Mouse (Mus musculus) A20 (cell line): ENCODE data around the gene Cenpi.

Source experiments
- DNase-seq: peaks from one replicate; pipeline ENCODE4 v3.0.0-alpha.2; 2011; ENCODE audit warnings: low read depth, low spot score

Gene Cenpi

GRCm38 (mm10) chrX:134362156-134362555 lies 54.3 kb downstream of the Cenpi start:
- no peak for DNase-seq

- DNase-seq = no peak
Observed at GRCm38 (mm10) chrX:134365421-134365820, 57.5 kb downstream of the Cenpi start.

DNA sequence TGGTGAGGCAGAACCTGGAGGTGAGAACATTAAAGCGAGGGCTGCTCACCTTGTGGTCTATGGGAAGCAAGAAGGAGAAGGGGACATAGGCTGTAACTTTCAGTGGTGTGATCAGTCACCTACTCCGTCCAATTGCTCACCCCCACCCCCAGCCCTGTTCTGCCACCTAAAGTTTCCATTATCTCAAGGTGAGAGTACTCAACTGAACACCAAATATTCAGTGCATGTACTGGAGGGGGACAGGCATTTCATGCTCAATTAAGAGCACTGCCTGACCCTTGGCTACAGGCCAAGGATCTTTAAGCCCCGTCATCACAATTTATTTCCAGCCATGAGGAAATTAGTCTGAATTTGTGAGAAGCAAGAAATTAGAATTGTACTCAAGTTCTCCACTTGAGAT lies 58.7 kb downstream of the Cenpi start:
- no peak for DNase-seq

- DNase-seq = peak; percentile 24
Observed at GRCm38 (mm10) chrX:134371279-134371678, 63.4 kb downstream of the Cenpi start.

GRCm38 (mm10) chrX:134374190-134374589 lies 66.3 kb downstream of the Cenpi start:
- DNase-seq = peak; percentile 68

DNA sequence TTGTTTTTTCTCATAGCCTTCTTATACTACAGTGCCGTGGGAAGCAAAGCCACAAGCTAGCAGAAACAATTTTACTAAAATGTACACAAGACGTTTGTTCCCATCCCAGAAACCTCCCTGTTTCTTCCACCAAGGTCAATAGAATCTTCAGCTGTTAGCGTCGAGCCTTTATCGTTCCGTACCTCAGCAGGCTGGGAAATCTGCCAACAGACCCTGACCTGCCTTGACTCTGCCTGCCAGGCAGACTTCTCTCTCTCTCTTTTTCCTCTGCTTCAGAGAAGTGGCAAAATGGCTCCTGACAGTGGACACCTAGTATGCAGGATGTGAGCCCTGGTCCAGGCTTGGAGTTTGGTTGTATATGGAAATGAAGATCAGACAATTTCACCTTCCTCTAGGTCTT lies 77.0 kb downstream of the Cenpi start:
- no peak for DNase-seq

GRCm38 (mm10) chrX:134398972-134399371 lies 91.1 kb downstream of the Cenpi start:
- peak; percentile 14 for DNase-seq

DNA sequence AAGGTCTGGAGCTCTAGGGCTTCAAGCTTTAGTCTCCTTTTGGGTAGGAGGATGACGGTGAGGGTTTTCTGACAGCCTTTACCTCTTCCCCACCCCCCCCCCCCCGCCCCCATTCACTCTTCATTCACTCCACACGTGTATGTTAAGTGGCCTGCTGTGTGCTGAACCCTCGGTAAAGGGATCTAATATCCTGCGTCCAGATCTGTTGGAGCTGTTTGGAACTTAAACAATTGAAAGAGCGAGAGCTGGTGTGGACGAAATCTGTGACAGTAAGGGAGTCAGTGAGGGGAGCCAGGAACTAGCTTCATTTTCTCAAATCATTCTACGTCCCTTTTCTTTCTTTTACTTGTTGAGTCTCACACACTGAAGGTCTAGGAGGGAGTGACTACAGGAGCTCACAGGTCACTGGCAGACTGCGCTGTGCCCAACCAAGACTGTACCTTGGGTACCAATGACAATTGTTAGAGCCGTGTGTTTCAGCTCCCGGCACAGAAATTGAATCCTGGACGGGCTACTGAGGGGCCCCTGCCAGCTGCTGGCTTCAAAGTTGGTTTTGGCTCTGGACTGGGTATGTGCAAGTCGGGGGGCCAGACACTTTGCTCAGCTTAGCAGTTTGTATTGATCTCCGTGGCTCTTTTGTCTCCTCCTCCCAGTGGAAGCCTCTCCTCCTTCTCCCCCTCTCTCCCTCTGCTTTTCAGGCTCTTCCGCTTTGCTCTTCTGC lies 96.1 kb downstream of the Cenpi start, which contains the start of gene Drp2:
Gene Drp2, plus strand, starts transcription at position 689 of the 721 bp plus-strand sequence.
- no peak for DNase-seq

DNA sequence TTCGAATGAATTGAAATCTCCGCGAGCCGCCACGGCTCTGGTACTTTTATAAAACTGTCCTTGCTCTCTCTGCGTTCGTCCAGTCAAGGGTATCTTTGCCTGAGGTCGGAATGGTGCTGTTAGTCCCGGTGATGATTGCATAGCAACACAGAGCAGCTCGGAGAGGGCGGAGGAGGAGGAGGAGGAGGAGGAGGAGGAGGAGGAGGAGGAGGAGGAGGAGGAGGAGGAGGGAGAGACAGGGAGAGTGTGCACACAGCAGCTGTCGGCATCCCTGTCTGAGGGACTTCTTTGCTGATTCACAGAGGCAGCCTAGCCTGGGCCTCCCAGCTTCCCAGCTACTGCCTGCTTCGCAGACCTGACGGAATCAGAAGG lies 96.7 kb downstream of the Cenpi start:
- no peak for DNase-seq

GRCm38 (mm10) chrX:134409354-134409900 lies 101.5 kb downstream of the Cenpi start:
- no peak for DNase-seq

- no peak for DNase-seq
Observed at GRCm38 (mm10) chrX:134412096-134412495, 104.2 kb downstream of the Cenpi start.
